Mouse (Mus musculus): ENCODE results near the gene Zfp938. TPM values are rescaled to one million over a fixed set of nuclear protein-coding genes. Genes with fewer than 3 reads are reported as not detected.

Zfp938 gene
- polyA plus RNA-seq (2017; shearing (Covaris generic)), result 12.8 TPM

GRCm38 (mm10) chr10:82240742-82241400 is at the start of gene Zfp938:
Gene Zfp938, minus strand, starts transcription at chr10:82241280.

Other genes with a start within 250 kb of the Zfp938 start
- gene Zfp873, start 193.2 kb downstream of the Zfp938 start, polyA plus RNA-seq (2017; shearing (Covaris generic)), result 12.2 TPM
- 8.5 TPM for gene BC024063, start 157.9 kb downstream of the Zfp938 start, polyA plus RNA-seq (2017; shearing (Covaris generic))
- 17.7 TPM for gene AU041133, start 113.3 kb downstream of the Zfp938 start, polyA plus RNA-seq (2017; shearing (Covaris generic))
- not detected for gene 4932415D10Rik, start 75.3 kb upstream of the Zfp938 start, polyA plus RNA-seq (2017; shearing (Covaris generic))
- gene Gm4924, start 113.0 kb upstream of the Zfp938 start, polyA plus RNA-seq (2017; shearing (Covaris generic)), result 9.7 TPM